Mouse (Mus musculus) neural tube, embryonic 15.5 days (tissue): Measurements from ENCODE around the gene Atp8b4. TPM values are rescaled to one million over a fixed set of nuclear protein-coding genes. Genes with fewer than 3 reads are reported as not detected.

Experiments used
- ATAC-seq: fragments of 200-750 bp; cut with Nextera tagmentation; 2 replicates; pipeline ENCODE4 v1.8.0; 2017; ENCODE audit warnings: mild to moderate bottlenecking, moderate TSS enrichment, moderate library complexity; ENCODE audit not compliant: low FRiP score
- H3K27ac ChIP-seq: fragments of 300-500 bp; sonication (generic); replicated peaks from 2 replicates; pipeline ENCODE4 v1.5.1; 2015; ENCODE audit warnings: mild to moderate bottlenecking, inconsistent platforms
- H3K27me3 ChIP-seq: fragments of 300-500 bp; sonication (generic); replicated peaks from 2 replicates; pipeline ENCODE4 v1.6.1; 2015; ENCODE audit warnings: inconsistent platforms
- H3K36me3 ChIP-seq: fragments of 300-500 bp; sonication (generic); 2 replicates; pipeline ENCODE4 v1.6.1; 2015; ENCODE audit warnings: inconsistent platforms
- H3K4me1 ChIP-seq: fragments of 300-500 bp; sonication (generic); 2 replicates; pipeline ENCODE4 v1.6.1; 2015; ENCODE audit warnings: inconsistent platforms
- H3K4me2 ChIP-seq: fragments of 300-500 bp; sonication (generic); 2 replicates; pipeline ENCODE4 v1.6.1; 2015; ENCODE audit warnings: inconsistent platforms, mild to moderate bottlenecking, moderate library complexity
- H3K4me3 ChIP-seq: fragments of 300-500 bp; sonication (generic); replicated peaks from 2 replicates; pipeline ENCODE4 v1.5.1; 2015; ENCODE audit warnings: mild to moderate bottlenecking, inconsistent platforms
- H3K9ac ChIP-seq: fragments of 300-500 bp; sonication (generic); replicated peaks from 2 replicates; pipeline ENCODE4 v1.6.1; 2015; ENCODE audit warnings: mild to moderate bottlenecking, inconsistent platforms
- H3K9me3 ChIP-seq: fragments of 300-500 bp; sonication (generic); replicated peaks from 2 replicates; pipeline ENCODE4 v1.6.1; 2016; ENCODE audit warnings: inconsistent platforms
- WGBS: fragments of 180-500 bp; shearing (Covaris S2); methylation state at CpG from one replicate; pipeline ENCODE4 v1.1.7; 2015; ENCODE audit warnings: mixed read lengths; 5-methylcytosine and 5-hydroxymethylcytosine counted together
- polyA plus RNA-seq: library from polyadenylated mRNA; unstranded; fragments of >200 nt; fragmentation: Nextera tagmentation; extraction: Ambion mirVana; gene quantifications from 2 replicates; pipeline ENCODE4 v1.2.1, GENCODE M21; 2015

Atp8b4 gene
- polyA plus RNA-seq, 1 experiment from 2014 or later: 0.08 TPM

GRCm38 (mm10) chr2:126495230-126495629 lies 5.2 kb downstream of the Atp8b4 start:
- no peak overlapping the region for H3K27ac ChIP-seq
- H3K4me3 ChIP-seq: no peak overlapping the region
- H3K9me3 ChIP-seq: no peaks in the 10 kb centered on the region
- H3K4me1 ChIP-seq: peaks cover 5% of the 10 kb centered on the region; the same call in 1 of the 2 replicates
- H3K27me3 ChIP-seq: no peaks in the 10 kb centered on the region
- no peak overlapping the region for H3K4me2 ChIP-seq
- H3K36me3 ChIP-seq: no peaks in the 10 kb centered on the region
- WGBS: 23% methylated on average over 7 of the region's 7 CpGs
- H3K9ac ChIP-seq: no peak overlapping the region
- ATAC-seq: no peak

GRCm38 (mm10) chr2:126493306-126493705 lies 7.2 kb downstream of the Atp8b4 start:
- peaks cover 5% of the 10 kb centered on the region; the same call in 1 of the 2 replicates for H3K4me1 ChIP-seq
- no peaks in the 10 kb centered on the region for H3K36me3 ChIP-seq
- WGBS: 82% methylated on average over 8 of the region's 8 CpGs
- no peak for ATAC-seq
- H3K27ac ChIP-seq: no peak overlapping the region
- H3K27me3 ChIP-seq: no peaks in the 10 kb centered on the region
- H3K4me2 ChIP-seq: no peak overlapping the region
- H3K4me3 ChIP-seq: no peak overlapping the region
- no peak overlapping the region for H3K9ac ChIP-seq
- H3K9me3 ChIP-seq: no peaks in the 10 kb centered on the region

- ATAC-seq: no peak
- H3K27me3 ChIP-seq: no peaks in the 10 kb centered on the region
- H3K4me3 ChIP-seq: no peak overlapping the region
- peaks cover 5% of the 10 kb centered on the region; the same call in 1 of the 2 replicates for H3K4me1 ChIP-seq
- H3K27ac ChIP-seq: no peak overlapping the region
- H3K9me3 ChIP-seq: no peaks in the 10 kb centered on the region
- no peak overlapping the region for H3K9ac ChIP-seq
- WGBS: 32% methylated on average over 5 of the region's 5 CpGs
- H3K4me2 ChIP-seq: no peak overlapping the region
- no peaks in the 10 kb centered on the region for H3K36me3 ChIP-seq
Observed at GRCm38 (mm10) chr2:126492713-126493112, 7.8 kb downstream of the Atp8b4 start.

- no peaks in the 10 kb centered on the region for H3K27me3 ChIP-seq
- no peak overlapping the region for H3K4me2 ChIP-seq
- WGBS: 88% methylated on average over 4 of the region's 4 CpGs
- peaks cover 5% of the 10 kb centered on the region; the same call in 1 of the 2 replicates for H3K4me1 ChIP-seq
- no peaks in the 10 kb centered on the region for H3K9me3 ChIP-seq
- no peak overlapping the region for H3K9ac ChIP-seq
- H3K4me3 ChIP-seq: no peak overlapping the region
- no peaks in the 10 kb centered on the region for H3K36me3 ChIP-seq
- ATAC-seq: no peak
- no peak overlapping the region for H3K27ac ChIP-seq
Observed at GRCm38 (mm10) chr2:126491446-126491845, 9.0 kb downstream of the Atp8b4 start.

- H3K9me3 ChIP-seq: no peaks in the 10 kb centered on the region
- H3K4me1 ChIP-seq: peaks cover 5% of the 10 kb centered on the region; the same call in 1 of the 2 replicates
- no peak overlapping the region for H3K4me3 ChIP-seq
- H3K9ac ChIP-seq: no peak overlapping the region
- ATAC-seq: no peak
- 89% methylated on average over 9 of the region's 9 CpGs for WGBS
- no peaks in the 10 kb centered on the region for H3K36me3 ChIP-seq
- H3K27ac ChIP-seq: no peak overlapping the region
- no peaks in the 10 kb centered on the region for H3K27me3 ChIP-seq
- no peak overlapping the region for H3K4me2 ChIP-seq
Observed at GRCm38 (mm10) chr2:126490573-126490972, 9.9 kb downstream of the Atp8b4 start.

DNA sequence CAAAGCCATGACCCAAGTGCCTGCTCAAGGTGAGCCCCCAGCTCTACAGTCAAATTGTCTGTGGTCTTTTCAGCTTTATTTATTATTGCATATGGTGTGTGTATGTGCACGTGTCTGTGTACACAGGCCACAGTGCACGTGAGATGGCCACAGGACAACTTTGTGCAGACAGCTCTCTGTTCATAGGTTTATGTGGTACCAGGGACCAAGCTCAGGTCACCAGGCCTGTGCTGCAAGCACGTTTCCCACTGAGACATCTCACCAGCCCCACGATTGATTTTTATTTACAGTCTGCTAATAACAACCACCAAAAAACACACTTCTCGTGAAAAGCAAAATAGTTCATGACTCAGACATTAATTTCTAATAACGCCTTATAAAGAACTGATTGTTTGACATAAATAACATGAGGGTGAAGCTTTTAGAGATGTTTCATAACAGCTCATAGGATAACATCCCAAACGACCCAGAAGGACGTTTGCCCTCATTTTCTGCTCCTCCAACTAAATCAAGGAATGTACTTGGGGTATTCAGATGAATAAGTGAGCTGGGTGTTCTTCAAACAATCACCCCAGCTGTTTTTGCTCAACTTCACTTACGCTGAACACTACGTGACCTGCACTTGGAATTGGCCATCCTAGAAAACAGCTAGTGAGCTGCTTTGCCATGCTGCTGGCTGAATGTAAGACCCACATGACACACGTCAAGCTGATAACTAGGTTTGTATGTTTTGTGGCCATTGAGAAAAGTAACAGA lies 15.0 kb downstream of the Atp8b4 start:
- no peaks in the 10 kb centered on the region for H3K36me3 ChIP-seq
- H3K4me1 ChIP-seq: no peaks in the 10 kb centered on the region
- H3K4me2 ChIP-seq: no peak overlapping the region
- H3K4me3 ChIP-seq: no peak overlapping the region
- no peak for ATAC-seq
- H3K9ac ChIP-seq: no peak overlapping the region
- no peak overlapping the region for H3K27ac ChIP-seq
- WGBS: 87% methylated on average over 11 of the region's 11 CpGs
- no peaks in the 10 kb centered on the region for H3K27me3 ChIP-seq
- H3K9me3 ChIP-seq: no peaks in the 10 kb centered on the region

DNA sequence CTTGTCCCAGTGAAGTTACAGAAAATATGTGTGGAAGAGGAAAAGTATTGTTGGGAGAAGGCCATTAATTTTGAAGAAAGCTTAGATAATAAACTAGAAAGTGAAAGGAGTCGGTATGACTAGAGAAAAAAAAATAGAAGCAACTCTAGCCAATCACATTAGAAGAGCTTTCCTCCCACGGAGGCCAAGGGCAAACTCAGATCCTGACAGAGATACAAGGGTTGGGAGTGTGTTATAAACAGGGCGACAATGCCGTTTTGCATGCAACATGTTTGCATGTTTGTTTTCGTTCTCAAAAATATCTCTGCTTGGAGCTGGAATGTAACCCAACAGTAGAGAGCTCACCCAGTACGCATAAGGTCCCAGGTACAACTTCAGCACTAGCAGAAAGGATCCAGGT lies 17.1 kb downstream of the Atp8b4 start:
- Histone ChIP-seq H3K9me3 (no peaks in the 10 kb centered on the region), H3K4me1 (no peaks in the 10 kb centered on the region), H3K27ac (no peak overlapping the region), H3K4me2 (no peak overlapping the region), H3K9ac (no peak overlapping the region), H3K27me3 (no peaks in the 10 kb centered on the region), H3K36me3 (no peaks in the 10 kb centered on the region), H3K4me3 (no peak overlapping the region)
- ATAC-seq: no peak
- WGBS: 83% methylated on average over 6 of the region's 6 CpGs

GRCm38 (mm10) chr2:126477556-126477955 lies 22.9 kb downstream of the Atp8b4 start:
- no peaks in the 10 kb centered on the region for H3K36me3 ChIP-seq
- H3K4me2 ChIP-seq: no peak overlapping the region
- 86% methylated on average over 7 of the region's 7 CpGs for WGBS
- no peak overlapping the region for H3K27ac ChIP-seq
- H3K9ac ChIP-seq: no peak overlapping the region
- H3K9me3 ChIP-seq: no peaks in the 10 kb centered on the region
- no peak overlapping the region for H3K4me3 ChIP-seq
- ATAC-seq: no peak
- H3K27me3 ChIP-seq: no peaks in the 10 kb centered on the region
- no peaks in the 10 kb centered on the region for H3K4me1 ChIP-seq

- Histone ChIP-seq H3K27me3 (no peaks in the 10 kb centered on the region), H3K4me2 (no peak overlapping the region), H3K9ac (no peak overlapping the region), H3K36me3 (no peaks in the 10 kb centered on the region), H3K27ac (no peak overlapping the region), H3K9me3 (no peaks in the 10 kb centered on the region), H3K4me1 (no peaks in the 10 kb centered on the region), H3K4me3 (no peak overlapping the region)
- no peak for ATAC-seq
- 93% methylated on average over 11 of the region's 11 CpGs for WGBS
Observed at GRCm38 (mm10) chr2:126475681-126476410, 24.6 kb downstream of the Atp8b4 start.

DNA sequence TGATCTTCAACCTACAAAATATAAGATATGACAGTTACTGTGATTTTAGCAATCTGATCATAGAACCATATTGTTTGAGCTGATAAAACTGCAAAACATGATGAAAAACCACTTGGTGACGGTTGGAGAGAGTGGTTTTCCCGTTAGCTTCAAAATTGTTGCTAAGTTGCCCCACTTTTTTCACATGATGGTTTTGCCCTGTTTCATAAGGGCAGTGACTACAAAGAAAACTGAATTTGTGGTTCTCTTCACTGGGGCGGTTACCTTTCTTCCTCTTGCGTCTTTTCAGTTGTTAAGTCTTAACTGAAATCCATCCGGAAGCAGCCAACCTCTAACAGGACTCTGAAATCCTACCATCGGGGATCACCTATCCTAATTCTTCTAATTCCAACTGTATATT lies 26.5 kb downstream of the Atp8b4 start:
- H3K4me2 ChIP-seq: no peak overlapping the region
- no peak overlapping the region for H3K4me3 ChIP-seq
- 95% methylated on average over 6 of the region's 6 CpGs for WGBS
- no peaks in the 10 kb centered on the region for H3K36me3 ChIP-seq
- no peak overlapping the region for H3K9ac ChIP-seq
- H3K27me3 ChIP-seq: no peaks in the 10 kb centered on the region
- ATAC-seq: no peak
- H3K27ac ChIP-seq: no peak overlapping the region
- H3K4me1 ChIP-seq: no peaks in the 10 kb centered on the region
- no peaks in the 10 kb centered on the region for H3K9me3 ChIP-seq

GRCm38 (mm10) chr2:126472836-126473235 lies 27.6 kb downstream of the Atp8b4 start:
- Histone ChIP-seq H3K9ac (no peak overlapping the region), H3K9me3 (no peaks in the 10 kb centered on the region), H3K27ac (no peak overlapping the region), H3K36me3 (no peaks in the 10 kb centered on the region), H3K4me1 (no peaks in the 10 kb centered on the region), H3K4me2 (no peak overlapping the region), H3K27me3 (no peaks in the 10 kb centered on the region), H3K4me3 (no peak overlapping the region)
- WGBS: 80% methylated on average over 5 of the region's 5 CpGs
- no peak for ATAC-seq

DNA sequence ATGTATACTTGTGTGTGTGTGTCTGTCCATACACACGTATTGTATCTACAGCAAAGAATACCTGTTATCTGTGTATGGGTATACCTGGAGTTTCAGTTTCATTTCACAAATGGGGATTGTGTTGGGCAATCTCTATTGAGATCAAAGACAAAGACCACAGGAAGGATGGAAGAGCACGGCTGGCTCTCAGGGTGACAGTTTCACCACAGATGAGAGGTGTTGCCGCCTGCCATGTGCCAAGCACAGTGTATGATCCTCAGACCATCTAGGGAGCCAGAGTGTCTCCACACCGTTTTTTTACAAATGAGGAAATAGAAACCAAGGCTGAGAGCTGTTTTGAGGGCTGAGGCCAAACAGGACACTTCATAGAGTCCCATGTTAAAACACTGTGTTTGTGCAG lies 32.7 kb downstream of the Atp8b4 start:
- Histone ChIP-seq H3K36me3 (no peaks in the 10 kb centered on the region), H3K9ac (no peak overlapping the region), H3K4me2 (no peak overlapping the region), H3K9me3 (no peaks in the 10 kb centered on the region), H3K27me3 (no peaks in the 10 kb centered on the region), H3K4me1 (no peaks in the 10 kb centered on the region), H3K4me3 (no peak overlapping the region), H3K27ac (no peak overlapping the region)
- WGBS: 88% methylated on average over 4 of the region's 4 CpGs
- ATAC-seq: no peak
